ENCODE assay signal across 22 mouse cellular contexts in the genomic region with DNA sequence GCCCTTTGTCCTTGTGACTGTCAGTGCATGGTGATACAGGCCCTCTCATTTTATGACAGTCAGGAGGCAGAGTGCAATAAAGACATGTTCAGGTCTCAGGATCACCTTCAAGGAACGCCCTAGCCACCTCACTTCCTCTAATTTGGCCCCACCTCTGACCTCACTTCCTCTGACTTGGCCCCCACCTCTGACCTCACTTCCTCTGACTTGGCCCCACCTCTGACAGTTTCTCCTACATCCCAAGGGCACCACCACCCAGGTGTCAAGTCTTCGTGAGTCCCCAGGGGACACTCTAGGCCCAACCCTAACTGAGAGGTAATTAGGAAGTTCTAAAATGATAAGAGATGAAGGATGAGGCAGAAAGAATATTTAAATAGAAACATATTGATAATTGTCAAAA.
DNase-seq lines count a peak whose midpoint lies in the region; ATAC-seq lines count a peak whose summit lies in the region.
"Had no signal": no experiment of that assay in that cellular context is flagged by ENCODE, and none has a peak within 500 bp of the region (broad histone marks: within the 10 kb centered on the region; RNA-seq: fewer than 3 reads in every experiment).

No protein-coding gene starts in this region.

- ATAC-seq in granulocyte monocyte progenitor cell, adult 5-6 weeks (replicated peaks; ENCODE audit: poor library complexity, severe bottlenecking), result no peak
- ATAC-seq: activated CD4-positive, CD25-positive, alpha-beta regulatory T cell, adult 4 months; forebrain, embryonic 15.5 days; hindbrain, embryonic 16.5 days; intestine, embryonic 15.5 days had no signal

- intact Hi-C loops in heart, postnatal 25 days (cut with DNase I), result no loop called here

- peak; percentile 52 for DNase-seq in heart, adult 11 months
- DNase-seq in heart, postnatal 25 days (ENCODE audit: low spot score), result no peak
- DNase-seq in A20 (ENCODE audit: low read depth, low spot score) (peak; percentile 82), R1 (ENCODE audit: low read depth, low spot score) (peak; percentile 14)
- DNase-seq in lung, adult 18-20 months, result no peak
- DNase-seq: adrenal gland, postnatal 10 days; adrenal gland, postnatal 36 days; cerebellum, adult 18-20 months; cerebellum, adult 9-11 months; cerebellum, postnatal 36 days; embryo, embryonic 11 days; gastrocnemius, postnatal 10 days; gastrocnemius, postnatal 36 days; heart, adult 18-20 months; heart, postnatal 36 days; kidney, adult 11 months; kidney, adult 8-10 months had no signal

Comparison
In these comparisons a context has a peak if more than half of its experiments do, and no peak if none do; other contexts are left out.
1. DNase-seq: peak in heart, adult 11 months (single experiment), A20 (single experiment) and R1 (single experiment); none in heart, postnatal 25 days (single experiment) and lung, adult 18-20 months (0 of 2).